Mouse (Mus musculus): ENCODE measurements around the gene Arl5c.

Arl5c gene

DNA sequence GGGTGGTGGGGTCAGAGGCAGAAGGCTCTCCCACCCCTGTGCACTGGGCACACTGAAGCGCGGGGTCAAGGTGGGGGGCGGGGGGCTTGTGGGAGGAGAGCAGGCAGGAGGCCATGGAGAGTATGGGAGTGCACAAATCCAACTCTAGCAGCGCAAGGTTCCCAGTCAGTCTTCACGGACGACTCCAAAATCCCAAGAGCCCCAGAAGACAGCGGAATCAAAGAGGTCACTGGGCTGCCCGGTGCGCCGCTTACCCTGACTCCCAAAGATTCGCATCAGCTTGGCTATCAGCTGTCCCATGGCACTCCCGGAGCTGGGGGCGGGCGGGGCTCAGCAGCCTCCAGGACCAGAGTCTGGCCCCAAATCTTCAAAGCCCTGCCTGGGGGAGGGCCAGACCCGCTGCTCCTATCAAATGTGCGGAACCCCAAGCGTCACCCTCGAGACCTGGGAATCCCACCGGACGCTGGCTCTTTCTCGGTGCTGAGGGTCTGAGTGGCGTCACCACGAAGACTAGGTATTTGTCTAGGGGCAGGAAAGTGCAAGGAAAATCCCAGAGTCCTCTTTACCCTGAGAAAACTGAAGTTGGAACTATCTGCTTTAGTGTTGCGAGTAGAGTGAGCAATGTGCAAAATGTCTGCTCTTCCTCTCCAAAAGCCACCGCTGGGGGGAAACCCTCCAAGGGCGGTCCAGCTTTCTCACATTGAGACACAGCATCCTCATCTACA lies at the start of gene Arl5c:
Gene Arl5c (minus strand): TSS at position 618 of the 725 bp plus-strand sequence.
- peak; percentile 28 to 30 for DNase-seq

- DNase-seq = peak in 1 of 2 experiments; percentile 11
Observed at GRCm38 (mm10) chr11:98045596-98045995, 49.6 kb upstream of the Arl5c start.

DNA sequence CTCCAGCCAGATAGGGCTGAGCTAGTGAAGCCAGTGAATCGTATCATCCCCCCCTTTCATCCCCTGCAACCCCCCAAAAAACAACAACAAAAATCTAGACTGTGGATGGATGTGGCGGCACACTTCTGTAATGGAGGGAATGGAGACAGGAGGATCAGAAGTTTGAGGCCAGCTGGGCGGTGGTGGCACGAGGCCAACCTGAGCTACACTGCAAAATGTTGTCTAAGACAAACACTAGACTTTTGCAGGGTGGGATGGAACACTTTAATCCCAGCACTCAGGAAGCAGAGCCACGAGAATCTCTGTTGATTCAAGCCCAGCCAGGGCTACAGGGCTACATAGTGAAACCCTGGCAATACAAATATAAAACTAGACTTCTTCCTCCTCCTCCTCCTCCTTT lies 48.1 kb upstream of the Arl5c start:
- peak in 1 of 2 experiments; percentile 51 for DNase-seq

DNA sequence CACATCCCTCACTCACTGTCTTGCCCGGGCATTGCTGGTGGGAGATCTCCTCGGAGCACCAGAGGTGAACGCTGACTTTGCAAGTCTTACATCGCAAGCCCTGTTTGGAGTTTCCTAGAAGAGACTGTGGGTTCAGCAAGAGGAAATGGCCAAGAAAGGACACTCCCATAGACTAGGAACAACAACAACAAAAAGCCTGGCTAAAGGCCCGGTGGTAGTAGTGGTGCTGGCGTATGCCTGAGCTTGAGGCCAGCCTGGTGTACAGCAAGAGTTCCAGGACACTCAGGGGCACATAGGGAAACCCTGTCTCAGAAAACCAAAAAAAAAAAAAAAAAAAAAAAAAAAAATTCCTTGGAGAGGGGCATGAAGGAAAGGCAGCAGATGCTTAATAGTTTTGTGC lies 46.8 kb upstream of the Arl5c start:
- peak in 1 of 2 experiments; percentile 10 for DNase-seq

DNA sequence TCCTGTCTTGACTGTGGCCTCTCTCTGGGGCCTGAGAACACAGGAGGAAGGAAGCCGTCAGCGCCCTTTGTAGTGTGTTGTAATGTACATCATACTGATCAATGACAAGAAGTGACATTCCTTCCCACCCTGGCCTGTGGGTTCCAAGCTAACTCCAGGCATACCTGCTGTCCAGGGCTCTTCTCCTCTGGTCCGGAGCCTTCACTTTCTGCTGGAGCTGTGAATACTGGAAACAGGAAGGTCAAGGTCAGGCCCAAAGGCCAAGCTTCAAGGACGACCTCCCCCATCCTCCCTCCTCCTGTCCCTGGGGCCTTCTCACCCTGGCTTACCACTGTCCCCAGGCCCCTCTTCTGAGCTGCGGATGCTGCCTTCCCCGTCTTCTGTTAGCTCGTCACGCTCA lies 45.0 kb upstream of the Arl5c start:
- no peak for DNase-seq

DNA sequence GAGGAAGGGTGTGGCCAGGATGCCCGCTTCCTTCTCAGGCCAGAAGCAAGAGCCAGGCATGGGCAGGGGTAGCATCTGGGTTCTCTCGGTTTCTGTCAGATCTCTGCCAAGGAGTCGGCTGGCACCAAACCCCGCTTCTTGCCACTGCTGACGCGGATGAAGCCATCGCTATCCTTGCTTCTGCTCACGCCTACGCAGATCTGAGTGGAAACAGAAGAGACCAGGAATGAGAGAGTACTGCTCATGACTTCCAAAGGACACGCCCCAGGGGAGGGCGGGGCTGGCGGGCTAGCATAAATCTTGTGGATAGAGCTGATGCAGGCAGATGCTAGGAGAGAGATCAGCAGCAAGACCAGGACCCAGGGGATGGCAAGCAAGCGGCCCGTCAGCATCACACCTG lies 41.9 kb upstream of the Arl5c start:
- peak in 1 of 2 experiments; percentile 46 for DNase-seq

GRCm38 (mm10) chr11:98035977-98036377 lies 40.0 kb upstream of the Arl5c start:
- peak; percentile 75 to 76 for DNase-seq

GRCm38 (mm10) chr11:98034840-98035239 lies 38.9 kb upstream of the Arl5c start:
- no peak for DNase-seq

DNA sequence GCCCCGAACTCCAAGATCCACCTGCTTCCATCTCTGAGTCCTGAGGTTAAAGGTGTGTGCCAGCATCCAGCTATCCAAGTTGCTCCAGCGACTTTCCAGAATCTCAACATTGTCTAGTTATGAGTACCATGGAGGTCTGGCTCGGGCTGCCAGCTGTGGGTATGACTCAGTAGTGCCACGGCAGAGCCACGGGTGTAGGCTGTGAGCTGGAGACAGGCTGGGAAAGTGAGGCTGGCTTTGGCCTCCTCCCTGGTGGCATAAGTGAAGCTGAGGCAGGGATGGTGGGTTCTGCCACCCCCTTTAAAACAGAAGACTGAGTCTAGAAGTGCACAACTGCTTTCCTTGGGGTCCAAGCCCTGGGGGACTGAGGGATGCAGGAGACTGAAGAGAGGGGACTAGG lies 38.1 kb upstream of the Arl5c start:
- no peak for DNase-seq

- DNase-seq = peak; percentile 76 to 87
Observed at GRCm38 (mm10) chr11:98031443-98031770, 35.4 kb upstream of the Arl5c start.

GRCm38 (mm10) chr11:98030701-98031442 lies 34.9 kb upstream of the Arl5c start:
- DNase-seq = no peak

DNA sequence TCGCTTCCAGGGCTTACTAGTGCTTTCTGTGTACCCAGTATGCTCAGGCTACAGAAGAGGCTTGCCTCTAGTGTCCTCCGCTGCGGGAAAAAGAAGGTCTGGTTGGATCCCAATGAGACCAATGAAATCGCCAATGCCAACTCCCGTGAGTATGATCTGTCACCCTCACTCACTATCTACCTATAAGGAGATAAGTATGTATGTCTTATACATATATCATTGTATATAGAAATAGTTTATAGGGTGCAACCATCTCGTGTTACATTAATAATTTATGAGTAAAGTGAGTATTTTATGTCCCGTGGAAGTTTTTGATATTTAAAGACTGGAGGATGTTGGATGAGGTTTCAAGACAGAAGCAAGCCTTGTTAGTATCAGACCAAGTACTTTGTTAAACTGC lies 31.8 kb upstream of the Arl5c start:
- no peak for DNase-seq

DNA sequence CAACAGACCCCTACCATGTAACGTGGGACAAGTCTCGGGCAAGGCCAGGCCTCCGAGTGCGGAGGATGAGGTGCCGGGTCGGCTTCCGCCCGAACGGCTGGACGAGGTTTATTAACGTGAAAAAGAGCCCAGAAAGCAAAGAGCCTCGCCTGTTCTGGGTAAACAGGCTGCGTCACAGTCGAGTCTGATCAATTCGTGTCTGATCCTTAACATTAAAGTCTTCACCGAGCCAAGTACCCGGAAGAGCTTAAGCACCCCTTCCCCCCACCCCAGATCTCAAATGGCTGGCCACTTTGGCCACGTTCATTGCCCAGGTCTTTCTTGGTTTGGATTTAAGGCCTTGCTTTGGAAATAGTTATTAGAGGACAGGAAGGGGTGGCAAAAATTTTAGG lies 31.3 kb upstream of the Arl5c start:
- DNase-seq = no peak

GRCm38 (mm10) chr11:98026570-98027296 lies 30.8 kb upstream of the Arl5c start, which contains the start of gene Rpl19:
Gene Rpl19 (plus strand): TSS chr11:98026710.
- peak; percentile 90 to 96 for DNase-seq

- no peak for DNase-seq
Observed at GRCm38 (mm10) chr11:98026248-98026569, 30.2 kb upstream of the Arl5c start.

GRCm38 (mm10) chr11:98024516-98024915 lies 28.5 kb upstream of the Arl5c start:
- no peak for DNase-seq

GRCm38 (mm10) chr11:98022555-98023371 lies 26.8 kb upstream of the Arl5c start, which contains the start of gene Cacnb1:
Gene Cacnb1 (minus strand): TSS chr11:98023034.
- peak; percentile 64 to 75 for DNase-seq

GRCm38 (mm10) chr11:98022253-98022554 lies 26.2 kb upstream of the Arl5c start:
- no peak for DNase-seq

- peak; percentile 55 to 57 for DNase-seq
Observed at GRCm38 (mm10) chr11:98021565-98022252, 25.7 kb upstream of the Arl5c start.

DNA sequence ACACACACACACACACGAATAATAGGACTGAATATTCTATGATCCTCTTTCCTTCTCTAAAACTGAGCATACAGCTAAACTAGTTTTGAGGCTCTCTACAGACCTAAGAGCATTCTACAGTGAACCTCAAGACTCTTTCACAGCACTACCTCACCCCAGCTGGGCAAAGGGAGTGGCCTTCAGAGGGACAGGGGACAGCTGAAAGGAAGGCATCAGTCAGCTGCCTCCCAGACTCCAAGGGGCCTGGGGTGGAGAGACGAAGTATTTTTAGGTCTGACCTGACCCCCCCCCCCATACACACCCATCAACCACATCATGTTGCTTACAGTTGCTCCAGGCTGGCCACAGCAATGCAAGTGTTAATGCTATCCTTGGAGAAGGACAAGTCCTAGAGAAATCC lies 25.1 kb upstream of the Arl5c start:
- no peak for DNase-seq

DNA sequence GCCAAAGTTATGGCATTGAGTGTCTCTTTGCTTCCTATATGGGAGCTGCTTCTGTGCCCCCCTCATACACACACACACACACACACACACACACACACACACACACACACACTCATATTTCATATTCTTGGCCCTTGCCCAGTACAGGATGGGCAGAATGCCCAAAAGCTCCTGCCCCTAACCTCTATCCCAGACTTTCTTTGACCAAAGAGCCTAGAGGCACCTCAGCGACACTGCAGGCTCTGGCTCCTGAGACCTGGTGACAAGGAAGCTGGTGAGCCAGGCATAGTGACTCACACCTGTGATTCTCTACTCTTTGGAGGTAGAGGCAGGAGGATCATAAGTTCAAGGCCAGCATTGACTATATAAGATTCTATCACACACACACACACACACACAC lies 24.7 kb upstream of the Arl5c start:
- no peak for DNase-seq

DNA sequence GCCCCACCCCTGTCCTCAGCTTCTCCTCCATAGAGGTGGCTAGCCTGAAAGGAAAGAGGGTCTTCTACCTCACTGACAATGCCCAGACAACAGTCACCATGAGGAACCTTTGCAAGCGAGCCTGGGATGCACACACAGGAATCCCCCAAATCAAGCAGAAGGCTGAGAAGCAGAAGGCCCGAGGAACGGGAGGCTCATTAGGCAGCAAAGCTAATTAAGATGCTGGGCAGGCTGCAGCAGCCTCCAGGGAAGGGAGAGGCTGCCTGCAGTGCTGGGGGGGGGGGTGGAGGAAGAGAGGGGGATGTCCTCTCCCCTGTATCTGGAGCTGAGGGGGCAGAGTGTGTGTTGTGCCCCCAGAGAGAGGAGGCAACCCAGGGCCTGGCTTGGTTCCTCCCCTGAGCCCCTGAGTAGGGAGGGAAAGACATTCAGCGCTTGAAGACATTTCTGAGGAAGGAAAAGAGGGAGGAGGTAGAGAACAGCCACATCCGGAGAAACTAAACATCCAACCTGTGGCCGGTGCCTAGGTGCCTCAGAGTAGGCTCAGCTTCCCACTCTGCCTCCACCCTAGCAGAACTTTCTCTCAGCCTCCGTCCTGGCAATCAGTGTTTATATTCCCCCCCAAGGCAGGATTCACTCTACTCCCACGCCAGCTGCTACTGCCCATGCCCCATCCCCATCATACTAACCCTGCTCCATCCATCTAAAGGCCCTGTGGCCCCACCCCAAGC lies 24.1 kb upstream of the Arl5c start:
- no peak for DNase-seq

Data from cerebellum, adult 18-20 months (tissue).